Mouse (Mus musculus): ENCODE measurements around the gene Blm. TPM values are rescaled to one million over a fixed set of nuclear protein-coding genes. Genes with fewer than 3 reads are reported as not detected.

The Blm gene
- total RNA-seq, 2 experiments from 2014 or later, result 3.2 to 4.2 TPM

GRCm38 (mm10) chr7:80413512-80414302, 121.2 kb downstream of the Blm start:
- intact Hi-C loops (cut with DNase I), result no loop called here
- DNase-seq, result no peak

GRCm38 (mm10) chr7:80412781-80413180, 122.1 kb downstream of the Blm start:
- no peak for DNase-seq
- intact Hi-C loops (cut with DNase I), result no loop called here

- intact Hi-C loops (cut with DNase I), result no loop called here
Observed at GRCm38 (mm10) chr7:80412279-80412678, 122.6 kb downstream of the Blm start.

GRCm38 (mm10) chr7:80410380-80410779, 124.5 kb downstream of the Blm start:
- no peak for DNase-seq
- intact Hi-C loops (cut with DNase I), result no loop called here

More at GRCm38 (mm10) chr7:80412279-80412678, 122.6 kb downstream of the Blm start:
- no peak for DNase-seq

GRCm38 (mm10) chr7:80407712-80408111, 127.2 kb downstream of the Blm start:
- no peak for DNase-seq
- intact Hi-C loops (cut with DNase I), result loop anchor here (2.0 kb wide), 1 partner anchor 17 kb away; no protein-coding TSS in a partner anchor

- intact Hi-C loops (cut with DNase I), result loop anchor here (2.0 kb wide), 1 partner anchor 19 kb away; no protein-coding TSS in a partner anchor
Observed at GRCm38 (mm10) chr7:80406186-80406585, 128.7 kb downstream of the Blm start.

GRCm38 (mm10) chr7:80405188-80405695, 129.7 kb downstream of the Blm start, which contains the start of gene Furin:
Gene Furin (minus strand): TSS chr7:80405436.
- DNase-seq, result no peak
- intact Hi-C loops (cut with DNase I), result no loop called here

More at GRCm38 (mm10) chr7:80406186-80406585, 128.7 kb downstream of the Blm start:
- no peak for DNase-seq

Other genes with a start within 250 kb of the Blm start
- gene Prc1, start 240.7 kb downstream of the Blm start, total RNA-seq (2021), result 10 to 100 TPM; 12.4 to 19.8 TPM
- gene Rccd1, start 210.7 kb downstream of the Blm start, total RNA-seq (2021), result 1 to 10 TPM; 6.8 to 7.6 TPM
- gene Unc45a, start 194.1 kb downstream of the Blm start, total RNA-seq (2021), result 10 to 100 TPM; 17.9 to 19.2 TPM
- 10 to 100 TPM; 29.7 to 31.3 TPM for gene Hddc3, start 192.0 kb downstream of the Blm start, total RNA-seq (2021)
- gene Man2a2, start 163.7 kb downstream of the Blm start, total RNA-seq (2021), result 10 to 100 TPM; 68.8 to 69.3 TPM
- gene Fes, start 147.2 kb downstream of the Blm start, total RNA-seq (2021), result 10 to 100 TPM; 16.7 to 18.2 TPM
- 100 to 1,000 TPM; 115 to 127 TPM for gene Furin, start 129.7 kb downstream of the Blm start, total RNA-seq (2021)
- 10 to 100 TPM; 16.2 to 20.1 TPM for gene Crtc3, start 153.8 kb upstream of the Blm start, total RNA-seq (2021)